8 mouse cellular contexts compared by ENCODE assay signal in the genomic region with DNA sequence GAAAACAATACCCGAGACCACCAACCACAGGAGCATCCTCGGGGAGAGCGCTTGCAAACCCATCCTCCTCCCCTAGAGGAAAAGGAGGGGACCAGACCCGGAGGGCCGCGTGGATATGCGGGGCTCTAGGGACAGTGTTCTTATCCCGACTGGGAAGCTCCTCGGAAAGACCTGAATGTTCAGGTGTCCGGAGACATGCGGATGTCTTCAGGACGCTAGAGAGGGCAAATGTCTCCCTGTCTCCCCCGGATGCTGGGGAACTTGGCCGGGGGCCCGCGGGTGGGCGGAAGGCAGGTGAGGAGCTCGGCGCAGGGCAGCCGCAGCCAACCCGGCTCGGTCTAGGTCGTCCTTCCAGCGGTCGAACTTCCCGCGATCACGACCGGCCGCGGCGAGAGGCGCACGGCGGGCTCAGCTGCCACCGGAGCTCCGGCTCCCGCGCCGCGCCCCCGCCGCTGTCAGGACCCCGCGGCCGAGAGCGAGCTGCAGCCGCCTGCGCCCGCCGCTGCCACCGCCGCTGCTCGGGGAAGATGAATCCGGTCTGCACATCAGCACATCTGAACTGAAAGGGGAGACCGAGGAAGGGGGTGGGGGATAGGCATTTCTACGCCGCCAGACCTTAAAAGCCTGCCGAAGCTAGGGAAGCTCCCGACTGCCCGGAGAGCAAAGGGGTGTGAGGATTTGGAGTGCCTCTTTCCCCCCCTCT. TPM values are rescaled to one million over a fixed set of nuclear protein-coding genes. Genes with fewer than 3 reads are reported as not detected.
DNase-seq lines count a peak whose midpoint lies in the region; ATAC-seq and TF ChIP-seq lines count a peak whose summit lies in the region.

No protein-coding gene starts in this region.

- H3K4me2 ChIP-seq in hindbrain, embryonic 13.5 days = peak overlapping the region; percentile 95
- peak overlapping the region; percentile 94 for H3K4me2 ChIP-seq in limb, embryonic 11.5 days (ENCODE audit: low read depth, severe bottlenecking)
- peak overlapping the region; percentile 99 for H3K4me2 ChIP-seq in midbrain, embryonic 12.5 days (replicated peaks)
- H3K4me2 ChIP-seq in stomach, postnatal 0 days (replicated peaks; ENCODE audit: low read depth) = peak overlapping the region; percentile 98

- TF ChIP-seq CTCF in layer of hippocampus, adult 2 months (conservative IDR thresholded peaks at IDR 0.05) = no peak
- no peak for TF ChIP-seq CTCF in stomach, postnatal 0 days (IDR thresholded peaks at IDR 0.05; ENCODE audit: low read depth)

- WGBS in hindbrain, embryonic 13.5 days = under 1% methylated on average over 53 of the region's 61 CpGs
- WGBS in limb, embryonic 11.5 days = under 1% methylated on average over 61 of the region's 61 CpGs
- under 1% methylated on average over 61 of the region's 61 CpGs for WGBS in midbrain, embryonic 12.5 days
- WGBS in stomach, postnatal 0 days = 1% methylated on average over 61 of the region's 61 CpGs

- peak overlapping the region; percentile 73 for H3K4me3 ChIP-seq in layer of hippocampus, adult 2 months
- H3K4me3 ChIP-seq in hindbrain, embryonic 13.5 days = peak overlapping the region; percentile 67
- peak overlapping the region; percentile 57 for H3K4me3 ChIP-seq in limb, embryonic 11.5 days (ENCODE audit: low read depth, low read length)
- H3K4me3 ChIP-seq in midbrain, embryonic 12.5 days = peak overlapping the region; percentile 68
- peak overlapping the region; percentile 61 for H3K4me3 ChIP-seq in stomach, postnatal 0 days (ENCODE audit: low read depth, low read length)

- peak overlapping the region; percentile 59; the same call in 1 of the 2 replicates for H3K27ac ChIP-seq in layer of hippocampus, adult 2 months
- H3K27ac ChIP-seq in hindbrain, embryonic 13.5 days = peak overlapping the region; percentile 64; the same call in 1 of the 2 replicates
- no peak overlapping the region for H3K27ac ChIP-seq in limb, embryonic 11.5 days (replicated peaks; ENCODE audit: low read depth, low read length)
- H3K27ac ChIP-seq in midbrain, embryonic 12.5 days (replicated peaks) = no peak overlapping the region
- no peak overlapping the region for H3K27ac ChIP-seq in stomach, postnatal 0 days (replicated peaks)

- DNase-seq in layer of hippocampus, adult 2 months (ENCODE audit: low spot score in 2 of 2) = peak; percentile 1 to 16
- no peak for DNase-seq in layer of hippocampus, adult 9-11 months
- DNase-seq in cerebellum, postnatal 10 days = peak; percentile 81 to 83
- DNase-seq in frontal cortex, postnatal 25 days (ENCODE audit: low spot score in 2 of 2) = peak; percentile 14
- peak; percentile 64 for DNase-seq in limb, embryonic 11.5 days (ENCODE audit: low spot score)
- peak; percentile 47 for DNase-seq in stomach, postnatal 0 days (ENCODE audit: low spot score)

- no peaks in the 10 kb centered on the region for H3K36me3 ChIP-seq in hindbrain, embryonic 13.5 days
- no peaks in the 10 kb centered on the region for H3K36me3 ChIP-seq in limb, embryonic 11.5 days (ENCODE audit: control insufficient read depth, insufficient read depth, low read length)
- H3K36me3 ChIP-seq in midbrain, embryonic 12.5 days = no peaks in the 10 kb centered on the region
- no peaks in the 10 kb centered on the region for H3K36me3 ChIP-seq in stomach, postnatal 0 days (ENCODE audit: control insufficient read depth, insufficient read depth, low read length)

- H3K9me3 ChIP-seq in hindbrain, embryonic 13.5 days = no peaks in the 10 kb centered on the region
- no peaks in the 10 kb centered on the region for H3K9me3 ChIP-seq in limb, embryonic 11.5 days (ENCODE audit: control insufficient read depth, low read length)
- no peaks in the 10 kb centered on the region for H3K9me3 ChIP-seq in midbrain, embryonic 12.5 days
- H3K9me3 ChIP-seq in stomach, postnatal 0 days (ENCODE audit: control insufficient read depth, low read length) = no peaks in the 10 kb centered on the region

- H3K9ac ChIP-seq in hindbrain, embryonic 13.5 days = peak overlapping the region; percentile 79
- H3K9ac ChIP-seq in limb, embryonic 11.5 days (ENCODE audit: low read length) = peak overlapping the region; percentile 61
- peak overlapping the region; percentile 60 for H3K9ac ChIP-seq in midbrain, embryonic 12.5 days (replicated peaks)
- peak overlapping the region; percentile 48 for H3K9ac ChIP-seq in stomach, postnatal 0 days (ENCODE audit: low read length)

- H3K4me1 ChIP-seq in hindbrain, embryonic 13.5 days (replicated peaks) = peaks cover 23% of the 10 kb centered on the region
- peaks cover 5% of the 10 kb centered on the region for H3K4me1 ChIP-seq in limb, embryonic 11.5 days (ENCODE audit: control insufficient read depth, insufficient read depth, low read length)
- H3K4me1 ChIP-seq in midbrain, embryonic 12.5 days = peaks cover 16% of the 10 kb centered on the region
- no peaks in the 10 kb centered on the region for H3K4me1 ChIP-seq in stomach, postnatal 0 days (replicated peaks; ENCODE audit: control insufficient read depth, insufficient read depth)

- peaks cover 33% of the 10 kb centered on the region for H3K27me3 ChIP-seq in hindbrain, embryonic 13.5 days
- peaks cover 4% of the 10 kb centered on the region; the same call in 1 of the 2 replicates for H3K27me3 ChIP-seq in limb, embryonic 11.5 days (ENCODE audit: control insufficient read depth, insufficient read depth, low read length)
- H3K27me3 ChIP-seq in midbrain, embryonic 12.5 days = peaks cover 28% of the 10 kb centered on the region
- no peaks in the 10 kb centered on the region; the same call in 1 of the 2 replicates for H3K27me3 ChIP-seq in stomach, postnatal 0 days (ENCODE audit: control insufficient read depth, insufficient read depth, low read length)

- ATAC-seq in hindbrain, embryonic 13.5 days (ENCODE audit: low FRiP score) = peak; percentile 81
- ATAC-seq in limb, embryonic 11.5 days (ENCODE audit: insufficient number of reproducible peaks, low FRiP score, low TSS enrichment, low read depth) = peak; percentile 36
- ATAC-seq in midbrain, embryonic 12.5 days (ENCODE audit: low FRiP score, low read depth) = peak; percentile 79
- ATAC-seq in stomach, postnatal 0 days (ENCODE audit: low FRiP score, low TSS enrichment) = peak; percentile 51; the same call in 1 of the 2 replicates

- TF ChIP-seq EP300 in stomach, postnatal 0 days (optimal IDR thresholded peaks at IDR 0.05) = no peak

RNA-seq across cellular contexts. Expression of gene Tll1, which starts 0.6 kb away (rescaled TPM):
- 1 to 10 TPM; 3.4 to 4.3 TPM for total RNA-seq in layer of hippocampus, adult 2 months (2021)
- 2.6 and 2.7 TPM in 2 replicates for polyA plus RNA-seq in hindbrain, embryonic 13.5 days (2015; fragmentation: Nextera tagmentation; extraction: Ambion mirVana)
- polyA plus RNA-seq in limb, embryonic 11.5 days (2014; fragmentation: Nextera tagmentation; extraction: Ambion mirVana) = 1.7 TPM in 2 replicates
- polyA plus RNA-seq in midbrain, embryonic 12.5 days (2016; fragmentation: Nextera tagmentation; extraction: Ambion mirVana) = 1.5 and 2.4 TPM in 2 replicates
- polyA plus RNA-seq in stomach, postnatal 0 days (2015; fragmentation: Nextera tagmentation; extraction: Ambion mirVana) = 0.33 and 0.70 TPM in 2 replicates

Comparison
In these comparisons a context has a peak if more than half of its experiments do, and no peak if none do; other contexts are left out.
1. H3K27ac ChIP-seq: peak in layer of hippocampus, adult 2 months (single experiment) and hindbrain, embryonic 13.5 days (single experiment); none in limb, embryonic 11.5 days (single experiment), midbrain, embryonic 12.5 days (single experiment) and stomach, postnatal 0 days (single experiment).
2. Peak in every context shown above with its lines, with median percentiles within 50 percentile points of each other: H3K4me3 ChIP-seq, ATAC-seq, H3K4me2 ChIP-seq and H3K9ac ChIP-seq.